Mouse (Mus musculus) brain, adult 2 months (tissue): ENCODE measurements around the gene Nol4l.

Experiments used
- DNase-seq: peaks from one replicate; pipeline ENCODE4 v3.0.0; 2011; ENCODE audit warnings: low read depth, low spot score

The Nol4l gene

DNA sequence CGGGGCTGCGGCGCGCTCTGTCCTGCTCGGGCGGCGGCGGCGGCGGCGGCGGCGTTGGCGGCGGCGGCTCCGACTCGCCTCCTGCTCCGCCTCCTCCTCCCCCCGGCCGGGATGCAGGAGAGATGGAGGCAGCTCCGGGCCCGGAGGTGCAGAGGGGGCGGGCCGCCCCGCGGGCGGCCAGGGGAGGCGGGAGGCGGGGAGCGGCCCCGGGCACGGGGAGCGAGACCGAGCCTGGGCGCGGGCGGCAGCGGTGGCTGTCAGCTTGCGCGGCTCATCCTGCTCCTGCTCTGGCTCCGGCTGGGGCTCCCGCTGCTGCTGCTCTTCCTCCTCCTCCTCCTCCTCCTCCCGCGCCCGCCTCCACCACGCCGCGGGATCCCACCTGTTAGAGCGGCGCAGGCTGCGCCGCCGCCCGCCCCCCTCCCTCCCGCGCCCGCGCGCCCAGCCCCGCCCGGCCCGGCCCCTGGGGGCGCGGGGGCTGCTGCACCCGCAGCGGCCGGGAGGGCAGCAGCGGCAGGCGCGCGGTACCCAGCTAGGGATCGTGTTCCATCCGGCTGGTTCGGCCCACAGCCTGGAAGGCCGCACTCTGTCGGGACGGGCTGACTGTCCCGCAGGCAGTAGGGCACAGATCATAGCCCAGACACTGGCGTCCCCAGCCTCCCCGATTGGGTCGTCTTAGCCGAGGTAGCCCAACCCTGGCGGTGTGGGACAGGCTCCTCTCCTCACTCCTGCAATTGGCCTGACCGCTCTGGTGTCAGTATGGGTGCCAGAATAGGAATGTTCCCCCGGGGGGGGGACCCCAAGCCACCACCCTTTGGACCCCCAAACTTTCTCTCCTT is at the start of gene Nol4l:
Gene Nol4l, minus strand, starts transcription at position 41 of the 836 bp plus-strand sequence.
- no peak for DNase-seq

- DNase-seq, result no peak
These were observed 47.4 kb upstream of the Nol4l start for GRCm38 (mm10) chr2:153577122-153577521.

DNA sequence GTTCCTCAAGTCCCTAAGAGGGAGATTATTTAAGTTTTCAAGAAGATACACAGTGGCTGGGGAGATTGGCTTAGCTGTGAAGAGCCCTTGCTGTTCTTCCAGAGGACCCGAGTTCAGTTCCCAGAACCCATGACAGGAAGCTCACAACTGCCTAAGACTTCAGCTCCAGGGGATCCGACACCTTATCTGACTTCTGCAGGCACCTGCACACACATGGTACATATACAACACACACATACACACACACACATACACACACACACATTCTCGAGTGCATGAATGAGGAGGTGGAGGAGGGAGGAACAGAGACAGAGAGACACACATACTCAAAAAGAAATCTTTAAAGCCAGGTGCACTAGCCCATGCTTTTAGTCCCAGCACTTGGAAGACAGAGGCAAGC is 46.4 kb upstream of the Nol4l start:
- DNase-seq, result no peak

- no peak for DNase-seq
These were observed 45.8 kb upstream of the Nol4l start for GRCm38 (mm10) chr2:153575554-153575953.

DNA sequence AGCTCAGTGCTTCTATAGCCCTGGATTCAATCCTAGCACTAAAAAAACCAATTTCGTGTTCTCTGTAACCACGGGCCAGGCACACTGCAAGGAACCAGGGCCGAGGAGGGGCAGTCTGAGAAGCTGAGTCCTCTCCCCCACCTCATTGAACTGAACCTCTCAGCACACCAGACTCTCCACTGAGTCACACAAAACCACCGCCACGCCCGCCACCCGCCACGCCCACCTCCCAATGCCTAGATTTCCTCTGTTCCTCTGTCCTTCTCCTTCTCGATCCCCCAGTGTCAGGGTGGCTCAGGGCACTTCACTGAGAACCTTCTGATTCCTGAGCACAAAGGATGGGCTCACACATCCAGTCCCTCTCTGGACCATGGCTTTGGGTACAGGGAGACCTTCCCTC is 43.3 kb upstream of the Nol4l start:
- DNase-seq, result no peak

GRCm38 (mm10) chr2:153568541-153568940 is 38.8 kb upstream of the Nol4l start:
- no peak for DNase-seq

DNA sequence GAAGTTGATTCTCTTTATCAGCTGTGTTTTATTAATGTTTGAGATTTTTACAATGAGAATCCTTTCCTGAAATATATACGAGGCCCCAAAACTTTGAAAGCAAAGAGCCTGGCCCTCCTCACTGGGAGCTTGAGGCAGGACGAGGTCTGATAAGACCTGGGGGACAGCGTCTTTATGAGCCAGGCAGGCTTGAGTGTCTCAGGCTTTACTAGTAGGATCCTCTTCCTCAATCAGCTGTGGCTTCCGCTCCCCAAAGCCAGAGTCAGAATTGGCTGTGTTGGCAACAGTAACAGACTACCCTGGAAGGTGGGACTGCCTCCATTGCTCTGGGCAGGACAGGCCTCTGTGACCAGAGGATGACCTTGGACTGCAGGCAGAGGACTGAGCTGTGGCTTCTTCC is 38.2 kb upstream of the Nol4l start:
- DNase-seq, result no peak

GRCm38 (mm10) chr2:153564343-153564742 is 34.6 kb upstream of the Nol4l start:
- DNase-seq, result peak; percentile 15

DNA sequence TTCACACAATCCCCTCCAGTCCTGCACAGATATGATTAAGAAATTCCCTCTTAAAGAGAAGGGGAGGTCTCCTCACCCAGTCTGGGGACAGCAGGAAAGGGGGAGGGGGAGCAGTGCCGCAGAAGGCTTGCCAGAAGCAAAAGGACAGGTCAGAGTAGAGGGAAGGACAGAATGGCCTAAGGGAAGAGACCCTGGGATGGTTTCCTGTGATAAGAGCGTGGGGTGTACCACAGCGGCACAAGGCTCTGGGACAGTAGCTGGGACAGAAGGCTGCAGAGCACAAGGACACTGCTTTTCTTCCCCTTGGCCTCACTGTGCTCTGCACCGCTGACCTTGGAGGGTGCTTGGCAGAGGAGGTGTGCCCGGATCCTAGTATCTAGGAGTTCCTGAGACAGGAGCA is 31.8 kb upstream of the Nol4l start:
- DNase-seq, result no peak

GRCm38 (mm10) chr2:153560664-153561541 is 31.1 kb upstream of the Nol4l start:
- DNase-seq, result peak; percentile 40

DNA sequence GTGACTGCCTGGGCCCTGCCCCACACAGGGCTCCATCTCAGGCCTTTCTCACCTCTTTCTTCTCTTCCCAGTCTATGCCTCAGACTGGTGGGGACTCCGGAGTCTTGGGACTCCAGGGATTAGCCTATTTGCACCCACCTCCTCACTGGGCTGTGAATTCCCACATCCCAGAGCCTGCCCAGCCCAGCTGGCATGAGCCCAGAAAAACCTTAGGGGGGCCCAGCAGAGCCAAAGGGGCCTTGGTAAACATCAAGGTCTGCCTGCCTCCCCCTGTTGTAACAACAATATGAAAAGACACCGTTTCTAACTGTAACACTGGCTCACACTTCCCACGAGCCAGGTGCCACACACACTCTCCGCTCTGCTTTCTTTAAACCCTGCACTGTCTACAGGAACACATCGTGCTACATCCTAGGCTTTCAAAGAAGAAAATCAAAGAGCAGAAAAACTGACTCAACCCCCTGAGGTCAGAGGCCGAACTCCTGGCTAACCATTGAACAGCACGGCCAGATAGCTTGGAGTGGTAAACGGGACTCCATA is 29.9 kb upstream of the Nol4l start:
- DNase-seq, result peak; percentile 54

DNA sequence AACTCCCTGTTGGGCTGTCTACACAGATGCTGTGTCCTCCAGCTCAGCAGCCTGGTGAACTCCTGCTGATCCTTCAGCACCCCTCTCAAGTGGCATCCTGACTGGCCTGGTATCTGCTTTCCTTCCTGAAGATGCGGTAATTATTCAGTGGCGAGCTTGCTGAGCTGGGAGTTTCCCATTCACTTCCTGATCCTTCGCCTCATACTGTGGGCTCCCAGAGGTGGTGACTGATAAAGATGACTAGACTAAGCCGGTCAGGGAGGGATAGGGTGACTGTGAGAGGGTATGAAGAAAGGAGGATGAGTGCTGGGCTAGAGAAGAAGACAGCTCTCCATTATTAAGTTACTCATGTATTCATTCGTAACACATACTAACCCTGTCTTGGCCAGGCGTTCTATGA is 28.7 kb upstream of the Nol4l start:
- no peak for DNase-seq

DNA sequence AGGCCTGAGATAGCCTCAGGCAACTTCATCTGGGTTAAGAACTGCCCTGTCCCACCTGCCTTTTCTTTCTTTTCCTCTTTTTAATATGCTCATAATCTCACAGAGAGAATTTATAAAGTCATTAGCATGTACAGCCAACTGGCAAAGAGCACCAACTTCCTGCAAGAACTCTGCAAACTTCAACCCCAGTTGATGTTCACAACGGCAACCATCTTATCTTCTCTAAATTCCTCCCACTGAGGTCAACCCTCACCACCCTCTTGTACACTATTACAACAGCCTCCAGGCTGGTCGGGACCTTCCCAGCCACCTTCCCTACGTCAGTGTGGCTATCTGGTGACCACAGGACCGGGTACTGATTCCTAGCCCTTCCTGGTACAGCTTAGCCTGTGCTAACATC is 27.5 kb upstream of the Nol4l start:
- DNase-seq, result no peak

- DNase-seq, result peak; percentile 26
These were observed 26.4 kb upstream of the Nol4l start for GRCm38 (mm10) chr2:153556208-153556607.

DNA sequence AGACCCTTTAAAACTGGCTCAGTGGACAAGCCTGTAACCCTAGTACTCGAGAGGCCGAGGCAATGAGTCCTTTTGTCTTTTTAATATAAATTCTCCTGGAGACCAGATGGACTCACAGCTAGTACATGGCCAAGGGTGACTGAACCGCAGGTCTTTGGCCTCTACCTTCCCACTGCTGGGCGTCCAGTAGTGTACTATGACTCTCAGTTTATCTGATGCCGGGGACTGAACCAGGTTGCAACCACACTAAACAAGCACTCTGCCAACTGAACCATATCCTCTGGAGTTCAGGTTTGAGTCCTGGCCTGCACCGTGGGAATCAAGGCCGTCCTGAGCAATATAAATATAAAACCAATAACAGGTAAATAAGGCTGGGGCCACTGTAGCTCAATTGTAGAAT is 24.8 kb upstream of the Nol4l start:
- DNase-seq, result no peak

DNA sequence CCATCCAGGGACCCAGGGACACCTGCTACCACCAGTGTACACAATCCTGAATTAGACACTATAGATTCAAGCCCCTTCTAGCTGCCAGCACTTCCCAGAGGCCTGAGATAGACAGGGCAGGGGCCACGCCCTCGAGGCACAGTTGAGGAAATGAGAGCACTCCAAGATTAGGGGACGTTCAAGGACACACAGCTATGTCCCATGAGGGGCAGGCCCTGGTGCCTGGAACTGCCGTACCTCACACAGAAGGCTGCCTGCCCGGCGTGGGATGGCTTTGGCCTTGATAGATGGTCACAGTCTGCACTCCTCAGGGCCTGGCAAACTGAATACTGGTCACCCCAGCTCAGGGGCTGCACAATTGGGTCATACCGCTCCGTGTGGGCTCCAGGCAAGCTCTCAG is 19.7 kb upstream of the Nol4l start:
- no peak for DNase-seq

GRCm38 (mm10) chr2:153548221-153548923 is 18.6 kb upstream of the Nol4l start:
- DNase-seq, result peak; percentile 36

DNA sequence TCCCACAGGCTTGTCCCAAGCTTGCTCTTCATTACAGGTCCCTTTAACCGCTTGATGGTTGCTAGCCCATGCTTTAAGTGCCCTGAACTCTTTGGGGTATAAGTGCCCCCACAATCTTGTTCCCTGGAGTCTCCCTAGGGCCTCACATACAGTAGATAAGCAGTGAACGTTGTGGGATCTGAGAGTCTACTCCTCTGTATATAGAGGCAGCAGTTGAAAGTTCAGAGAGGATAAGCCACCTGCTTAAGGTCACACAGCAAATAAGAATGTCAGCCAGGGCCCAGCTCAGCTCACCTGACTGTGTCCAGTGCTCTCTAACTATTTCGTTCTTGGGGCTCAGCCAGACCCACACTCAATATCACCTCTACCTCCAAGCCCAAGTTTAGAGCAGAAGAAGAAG is 17.9 kb upstream of the Nol4l start:
- no peak for DNase-seq

GRCm38 (mm10) chr2:153546972-153547371 is 17.2 kb upstream of the Nol4l start:
- no peak for DNase-seq

DNA sequence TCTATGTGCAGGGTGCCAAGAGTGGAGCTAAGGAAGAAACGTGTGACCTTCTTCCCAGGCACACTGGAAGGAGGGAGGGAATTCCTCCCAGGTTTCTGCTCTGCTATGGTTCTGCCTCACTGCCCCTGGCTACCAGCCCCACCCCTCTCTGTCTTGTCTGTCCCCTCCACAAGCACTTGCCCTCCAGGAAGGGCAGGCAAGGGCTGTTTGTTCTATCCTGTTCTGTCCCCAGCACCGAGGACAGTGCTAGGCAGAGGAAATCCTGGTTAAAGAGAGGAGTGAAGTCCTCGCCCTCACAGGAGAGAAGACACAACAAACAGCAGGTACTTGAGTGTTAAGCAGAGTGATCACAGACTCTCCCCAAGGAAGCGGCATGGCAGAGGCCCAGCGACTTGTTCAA is 16.7 kb upstream of the Nol4l start:
- DNase-seq, result no peak

- no peak for DNase-seq
These were observed 15.0 kb upstream of the Nol4l start for GRCm38 (mm10) chr2:153544771-153545170.
